Mouse (Mus musculus) embryonic facial prominence, embryonic 14.5 days (tissue): Measurements from ENCODE around the gene Rpl13a. TPM values are rescaled to one million over a fixed set of nuclear protein-coding genes. Genes with fewer than 3 reads are reported as not detected.
"Not testable (repeated sequence)": the region's sequence is repeated elsewhere in the genome, so short reads cannot be mapped to it uniquely, and the experiment has no call there.

ENCODE experiments used
- ATAC-seq: fragments of 200-750 bp; cut with Nextera tagmentation; 2 replicates; pipeline ENCODE4 v1.8.0; 2017; ENCODE audit warnings: low read depth, moderate number of reproducible peaks, moderate TSS enrichment
- DNase-seq: peaks from one replicate; pipeline ENCODE4 v3.0.0-alpha.2; 2015; ENCODE audit warnings: low spot score
- H3K27ac ChIP-seq: fragments of 300-500 bp; sonication (generic); replicated peaks from 2 replicates; pipeline ENCODE4 v1.5.1; 2014; ENCODE audit warnings: low read depth, mild to moderate bottlenecking, low read length, moderate library complexity
- H3K27me3 ChIP-seq: fragments of 300-500 bp; sonication (generic); replicated peaks from 2 replicates; pipeline ENCODE4 v1.6.1; 2014; ENCODE audit warnings: low read length; ENCODE audit not compliant: control insufficient read depth, insufficient read depth
- H3K36me3 ChIP-seq: fragments of 300-500 bp; sonication (generic); 2 replicates; pipeline ENCODE4 v1.6.1; 2014; ENCODE audit warnings: low read length, mixed read lengths; ENCODE audit not compliant: control insufficient read depth, insufficient read depth
- H3K4me1 ChIP-seq: fragments of 300-500 bp; sonication (generic); 2 replicates; pipeline ENCODE4 v1.6.1; 2014; ENCODE audit warnings: antibody characterized with exemption, low read length; ENCODE audit not compliant: control insufficient read depth, insufficient read depth
- H3K4me2 ChIP-seq: fragments of 300-500 bp; sonication (generic); 2 replicates; pipeline ENCODE4 v1.6.1; 2014; ENCODE audit warnings: low read depth, mild to moderate bottlenecking, low read length, moderate library complexity, mixed read lengths
- H3K4me3 ChIP-seq: fragments of 300-500 bp; sonication (generic); 2 replicates; pipeline ENCODE4 v1.5.1; 2014; ENCODE audit warnings: low read depth, mild to moderate bottlenecking, low read length
- H3K9ac ChIP-seq: fragments of 300-500 bp; sonication (generic); 2 replicates; pipeline ENCODE4 v1.6.1; 2014; ENCODE audit warnings: low read depth, mild to moderate bottlenecking, low read length, moderate library complexity, mixed read lengths
- H3K9me3 ChIP-seq: fragments of 300-500 bp; sonication (generic); 2 replicates; pipeline ENCODE4 v1.6.1; 2016; ENCODE audit warnings: low read length; ENCODE audit not compliant: control insufficient read depth
- WGBS: fragments of 180-500 bp; shearing (Covaris S2); extraction: QIAGEN DNeasy Blood & Tissue Kit; methylation state at CpG from one replicate; pipeline ENCODE4 v1.1.7; 2014; 5-methylcytosine and 5-hydroxymethylcytosine counted together
- polyA plus RNA-seq: library from polyadenylated mRNA; unstranded; fragments of >200 nt; fragmentation: Nextera tagmentation; extraction: Ambion mirVana; gene quantifications from 2 replicates; pipeline ENCODE4 v1.2.1, GENCODE M21; 2014

Gene Rpl13a
- polyA plus RNA-seq, 1 experiment from 2014 or later, result 1,619 TPM

- ATAC-seq (peak; percentile 97), DNase-seq (peak; percentile 98)
- peak within 1 kb of the TSS; percentile 86 for H3K4me2 ChIP-seq
- no peaks in the 10 kb centered on the region for H3K9me3 ChIP-seq
- H3K4me1 ChIP-seq, result peaks cover 11% of the 10 kb centered on the region
- no peaks in the 10 kb centered on the region for H3K27me3 ChIP-seq
- peak within 1 kb of the TSS; percentile 87 for H3K9ac ChIP-seq
- peak within 1 kb of the TSS; percentile 96 for H3K27ac ChIP-seq
- H3K36me3 ChIP-seq, result peaks cover 27% of the 10 kb centered on the region; the same call in 1 of the 2 replicates
- peak within 1 kb of the TSS; percentile 73 for H3K4me3 ChIP-seq
- WGBS, result 5% methylated on average over 47 of the region's 69 CpGs
Observed at GRCm38 (mm10) chr7:45154096-45154992, 25.8 kb upstream of the Rpl13a start, which contains the start of the genes Pih1d1 and Aldh16a1. Gene Pih1d1 (plus strand): TSS chr7:45154303. Gene Aldh16a1 (minus strand): TSS chr7:45154584.

GRCm38 (mm10) chr7:45153586-45153985 is 25.0 kb upstream of the Rpl13a start:
- Histone ChIP-seq H3K9ac (peak overlapping the region; percentile 87), H3K27me3 (no peaks in the 10 kb centered on the region), H3K9me3 (no peaks in the 10 kb centered on the region), H3K4me1 (peaks cover 11% of the 10 kb centered on the region), H3K4me3 (peak overlapping the region; percentile 73), H3K27ac (peak overlapping the region; percentile 96), H3K4me2 (peak overlapping the region; percentile 86), H3K36me3 (peaks cover 19% of the 10 kb centered on the region; the same call in 1 of the 2 replicates)
- WGBS, result 2% methylated on average over 5 of the region's 5 CpGs
- ATAC-seq (no peak), DNase-seq (no peak)

GRCm38 (mm10) chr7:45153052-45153451 is 24.5 kb upstream of the Rpl13a start:
- WGBS, result 84% methylated on average over 2 of the region's 2 CpGs
- Histone ChIP-seq H3K4me2 (peak overlapping the region; percentile 86), H3K9ac (peak overlapping the region; percentile 87), H3K4me1 (peaks cover 11% of the 10 kb centered on the region), H3K36me3 (peaks cover 18% of the 10 kb centered on the region; the same call in 1 of the 2 replicates)
- not testable (repeated sequence) for H3K27ac ChIP-seq, ATAC-seq, H3K4me3 ChIP-seq, H3K9me3 ChIP-seq, H3K27me3 ChIP-seq, DNase-seq

- Histone ChIP-seq H3K4me3 (no peak overlapping the region), H3K36me3 (0 out of 2 replicates have a peak, but pooled peaks cover 12% of the 10 kb centered on the region), H3K9ac (no peak overlapping the region), H3K4me1 (peaks cover 11% of the 10 kb centered on the region), H3K9me3 (no peaks in the 10 kb centered on the region), H3K27me3 (no peaks in the 10 kb centered on the region), H3K27ac (no peak overlapping the region), H3K4me2 (no peak overlapping the region)
- 37% methylated on average over 11 of the region's 11 CpGs for WGBS
- no peak for ATAC-seq
- DNase-seq, result no peak
Observed at GRCm38 (mm10) chr7:45151303-45151702, 22.7 kb upstream of the Rpl13a start.

GRCm38 (mm10) chr7:45150321-45150720 is 21.8 kb upstream of the Rpl13a start:
- ATAC-seq, result no peak
- Histone ChIP-seq H3K4me3 (no peak overlapping the region), H3K9me3 (no peaks in the 10 kb centered on the region), H3K4me2 (no peak overlapping the region), H3K27ac (no peak overlapping the region), H3K27me3 (no peaks in the 10 kb centered on the region), H3K4me1 (peaks cover 9% of the 10 kb centered on the region), H3K36me3 (peaks cover 16% of the 10 kb centered on the region; the same call in 1 of the 2 replicates), H3K9ac (no peak overlapping the region)
- DNase-seq, result no peak
- 40% methylated on average over 4 of the region's 4 CpGs for WGBS

- Histone ChIP-seq H3K4me2 (no peak overlapping the region), H3K27me3 (no peaks in the 10 kb centered on the region), H3K4me3 (no peak overlapping the region), H3K27ac (no peak overlapping the region), H3K9ac (no peak overlapping the region), H3K4me1 (peaks cover 6% of the 10 kb centered on the region), H3K9me3 (no peaks in the 10 kb centered on the region), H3K36me3 (peaks cover 22% of the 10 kb centered on the region)
- no peak for ATAC-seq
- no peak for DNase-seq
- WGBS, result 63% methylated on average over 6 of the region's 6 CpGs
Observed at GRCm38 (mm10) chr7:45149545-45149944, 21.0 kb upstream of the Rpl13a start.

GRCm38 (mm10) chr7:45148534-45149098 is 20.1 kb upstream of the Rpl13a start:
- Histone ChIP-seq H3K27ac (no peak overlapping the region), H3K4me3 (no peak overlapping the region), H3K9me3 (no peaks in the 10 kb centered on the region), H3K9ac (no peak overlapping the region), H3K27me3 (no peaks in the 10 kb centered on the region), H3K4me2 (no peak overlapping the region), H3K36me3 (peaks cover 32% of the 10 kb centered on the region), H3K4me1 (peaks cover 5% of the 10 kb centered on the region)
- DNase-seq (no peak), ATAC-seq (no peak)
- 67% methylated on average over 4 of the region's 4 CpGs for WGBS

GRCm38 (mm10) chr7:45147899-45148298 is 19.3 kb upstream of the Rpl13a start:
- no peak for DNase-seq
- ATAC-seq, result no peak
- Histone ChIP-seq H3K9ac (no peak overlapping the region), H3K9me3 (no peaks in the 10 kb centered on the region), H3K4me1 (no peaks in the 10 kb centered on the region), H3K4me3 (no peak overlapping the region), H3K4me2 (no peak overlapping the region), H3K27me3 (no peaks in the 10 kb centered on the region), H3K27ac (no peak overlapping the region), H3K36me3 (peaks cover 39% of the 10 kb centered on the region)
- 88% methylated on average over 11 of the region's 11 CpGs for WGBS
